Mouse (Mus musculus): ENCODE measurements at regions not wholly inside any gene's neighbourhood (a gene's known extent, or its start where the extent isn't known, plus 50 kb on each side); places are given as distances from the start of the nearest gene placed in this dataset.
A peak's percentile ranks its signal among the peaks of the same experiment; 100 is the strongest.

- DNase-seq (ENCODE audit: low read depth, low spot score) = no peak
Measured at GRCm38 (mm10) chr11:71658346-71658745, 91.4 kb upstream of the Wscd1 start.

GRCm38 (mm10) chr11:71670111-71671050 is 79.3 kb upstream of the Wscd1 start:
- peak; percentile 7 for DNase-seq (ENCODE audit: low read depth, low spot score)

- no peak for DNase-seq (ENCODE audit: low read depth, low spot score)
Measured at GRCm38 (mm10) chr11:71672171-71673050, 77.3 kb upstream of the Wscd1 start.

GRCm38 (mm10) chr11:71674319-71674718 is 75.4 kb upstream of the Wscd1 start:
- DNase-seq (ENCODE audit: low read depth, low spot score) = no peak

- DNase-seq (ENCODE audit: low read depth, low spot score) = no peak
Measured at GRCm38 (mm10) chr11:71675714-71676313, 73.9 kb upstream of the Wscd1 start.

GRCm38 (mm10) chr11:71697017-71697416 is 52.7 kb upstream of the Wscd1 start:
- DNase-seq (ENCODE audit: low read depth, low spot score) = no peak

GRCm38 (mm10) chr11:71698836-71699235 is 50.9 kb upstream of the Wscd1 start:
- DNase-seq (ENCODE audit: low read depth, low spot score) = no peak

Data from CD4-positive helper T cell, adult 2 months (primary cell).